Mouse (Mus musculus): ENCODE data around the gene Olfr701.

Gene Olfr701

GRCm38 (mm10) chr7:106813829-106814228, at the start of gene Olfr701:
TSS of gene Olfr701 (plus strand) at chr7:106814129.
- DNase-seq (ENCODE audit: low read depth, low spot score) = no peak

GRCm38 (mm10) chr7:106788330-106788729, 25.6 kb upstream of the Olfr701 start:
- no peak for DNase-seq (ENCODE audit: low read depth, low spot score)

- no peak for DNase-seq (ENCODE audit: low read depth, low spot score)
Measured at GRCm38 (mm10) chr7:106793098-106793497, 20.8 kb upstream of the Olfr701 start, which contains the start of gene Olfr699. TSS of gene Olfr699 (minus strand) at chr7:106793198.

GRCm38 (mm10) chr7:106808734-106809133, 5.2 kb upstream of the Olfr701 start, which contains the start of gene Olfr700:
TSS of gene Olfr700 (minus strand) at chr7:106808834.
- DNase-seq (ENCODE audit: low read depth, low spot score) = no peak

- no peak for DNase-seq (ENCODE audit: low read depth, low spot score)
Measured at GRCm38 (mm10) chr7:106815775-106816174, 1.8 kb downstream of the Olfr701 start.

- DNase-seq (ENCODE audit: low read depth, low spot score) = no peak
Measured at GRCm38 (mm10) chr7:106818414-106818813, 4.5 kb downstream of the Olfr701 start.

GRCm38 (mm10) chr7:106833793-106834192, 19.9 kb downstream of the Olfr701 start, which contains the start of gene Olfr702:
TSS of gene Olfr702 (minus strand) at chr7:106833893.
- DNase-seq (ENCODE audit: low read depth, low spot score) = no peak

GRCm38 (mm10) chr7:106843060-106843459, 29.1 kb downstream of the Olfr701 start, which contains the start of gene Olfr703:
TSS of gene Olfr703 (plus strand) at chr7:106843360.
- no peak for DNase-seq (ENCODE audit: low read depth, low spot score)

- no peak for DNase-seq (ENCODE audit: low read depth, low spot score)
Measured at GRCm38 (mm10) chr7:106862885-106863284, 49.0 kb downstream of the Olfr701 start, which contains the start of gene Olfr704. TSS of gene Olfr704 (plus strand) at chr7:106863185.

Data from embryo, embryonic 11.5 days (tissue).